Mouse (Mus musculus) limb, embryonic 11.5 days (tissue): ENCODE measurements around the gene Neu4. TPM values are rescaled to one million over a fixed set of nuclear protein-coding genes. Genes with fewer than 3 reads are reported as not detected.

Experiments used
- ATAC-seq: fragments of 200-750 bp; cut with Nextera tagmentation; 2 replicates; pipeline ENCODE4 v1.8.0; 2017; ENCODE audit warnings: low read depth; ENCODE audit not compliant: insufficient number of reproducible peaks, low FRiP score, low TSS enrichment
- DNase-seq: peaks from one replicate; pipeline ENCODE4 v3.0.0-alpha.2; 2015; ENCODE audit warnings: low spot score
- H3K27ac ChIP-seq: fragments of 300-500 bp; sonication (generic); replicated peaks from 2 replicates; pipeline ENCODE4 v1.5.1; 2014; ENCODE audit warnings: low read depth, mild to moderate bottlenecking, low read length
- H3K27me3 ChIP-seq: fragments of 300-500 bp; sonication (generic); 2 replicates; pipeline ENCODE4 v1.6.1; 2014; ENCODE audit warnings: mild to moderate bottlenecking, low read length, mixed read lengths; ENCODE audit not compliant: control insufficient read depth, insufficient read depth
- H3K36me3 ChIP-seq: fragments of 300-500 bp; sonication (generic); 2 replicates; pipeline ENCODE4 v1.6.1; 2014; ENCODE audit warnings: mild to moderate bottlenecking, low read length, moderate library complexity, mixed read lengths; ENCODE audit not compliant: control insufficient read depth, insufficient read depth
- H3K4me1 ChIP-seq: fragments of 300-500 bp; sonication (generic); 2 replicates; pipeline ENCODE4 v1.6.1; 2014; ENCODE audit warnings: low read length, mixed read lengths; ENCODE audit not compliant: control insufficient read depth, insufficient read depth
- H3K4me2 ChIP-seq: fragments of 300-500 bp; sonication (generic); 2 replicates; pipeline ENCODE4 v1.6.1; 2014; ENCODE audit warnings: low read depth, mild to moderate bottlenecking, moderate library complexity; ENCODE audit not compliant: severe bottlenecking
- H3K4me3 ChIP-seq: fragments of 300-500 bp; sonication (generic); 2 replicates; pipeline ENCODE4 v1.5.1; 2014; ENCODE audit warnings: low read depth, low read length
- H3K9ac ChIP-seq: fragments of 300-500 bp; sonication (generic); 2 replicates; pipeline ENCODE4 v1.6.1; 2014; ENCODE audit warnings: mild to moderate bottlenecking, low read length
- H3K9me3 ChIP-seq: fragments of 300-500 bp; sonication (generic); 2 replicates; pipeline ENCODE4 v1.6.1; 2016; ENCODE audit warnings: low read length; ENCODE audit not compliant: control insufficient read depth
- WGBS: fragments of 180-500 bp; shearing (Covaris S2); extraction: QIAGEN DNeasy Blood & Tissue Kit; methylation state at CpG from one replicate; pipeline ENCODE4 v1.1.7; 2014; 5-methylcytosine and 5-hydroxymethylcytosine counted together
- polyA plus RNA-seq: library from polyadenylated mRNA; unstranded; fragments of >200 nt; fragmentation: Nextera tagmentation; extraction: Ambion mirVana; gene quantifications from 2 replicates; pipeline ENCODE4 v1.2.1, GENCODE M21; 2014

The Neu4 gene
- polyA plus RNA-seq, 1 experiment from 2014 or later: not detected

GRCm38 (mm10) chr1:94034984-94035743 lies 14.9 kb downstream of the Neu4 start:
- H3K36me3 ChIP-seq: no peaks in the 10 kb centered on the region
- WGBS: 1% methylated on average over 25 of the region's 25 CpGs
- H3K4me1 ChIP-seq: no peaks in the 10 kb centered on the region
- ATAC-seq (peak; percentile 83), DNase-seq (peak; percentile 86)
- peak overlapping the region; percentile 52; the same call in 1 of the 2 replicates for H3K9ac ChIP-seq
- H3K4me2 ChIP-seq: peak overlapping the region; percentile 79
- no peak overlapping the region for H3K27ac ChIP-seq
- H3K9me3 ChIP-seq: no peaks in the 10 kb centered on the region
- H3K27me3 ChIP-seq: no peaks in the 10 kb centered on the region
- peak overlapping the region; percentile 38 for H3K4me3 ChIP-seq

- Histone ChIP-seq H3K27me3 (no peaks in the 10 kb centered on the region), H3K4me2 (no peak overlapping the region), H3K4me3 (no peak overlapping the region), H3K9me3 (no peaks in the 10 kb centered on the region), H3K4me1 (no peaks in the 10 kb centered on the region), H3K27ac (no peak overlapping the region), H3K36me3 (no peaks in the 10 kb centered on the region), H3K9ac (no peak overlapping the region)
- WGBS: 88% methylated on average over 2 of the region's 2 CpGs
- ATAC-seq (no peak), DNase-seq (no peak)
Observed at GRCm38 (mm10) chr1:94040391-94040790, 20.1 kb downstream of the Neu4 start.

- Histone ChIP-seq H3K9ac (no peak overlapping the region), H3K27me3 (no peaks in the 10 kb centered on the region), H3K36me3 (no peaks in the 10 kb centered on the region), H3K27ac (no peak overlapping the region), H3K4me3 (no peak overlapping the region), H3K4me2 (no peak overlapping the region), H3K9me3 (no peaks in the 10 kb centered on the region), H3K4me1 (no peaks in the 10 kb centered on the region)
- ATAC-seq (no peak), DNase-seq (no peak)
- WGBS: 77% methylated on average over 3 of the region's 3 CpGs
Observed at GRCm38 (mm10) chr1:94045559-94045958, 25.3 kb downstream of the Neu4 start.

GRCm38 (mm10) chr1:94046544-94046943 lies 26.3 kb downstream of the Neu4 start:
- H3K27ac ChIP-seq: no peak overlapping the region
- no peaks in the 10 kb centered on the region for H3K9me3 ChIP-seq
- DNase-seq (no peak), ATAC-seq (no peak)
- H3K4me1 ChIP-seq: no peaks in the 10 kb centered on the region
- no peak overlapping the region for H3K9ac ChIP-seq
- H3K27me3 ChIP-seq: no peaks in the 10 kb centered on the region
- H3K36me3 ChIP-seq: no peaks in the 10 kb centered on the region
- no peak overlapping the region for H3K4me3 ChIP-seq
- WGBS: 89% methylated on average over 4 of the region's 4 CpGs
- H3K4me2 ChIP-seq: no peak overlapping the region

- H3K36me3 ChIP-seq: no peaks in the 10 kb centered on the region
- no peaks in the 10 kb centered on the region for H3K4me1 ChIP-seq
- no peak for DNase-seq
- H3K27me3 ChIP-seq: no peaks in the 10 kb centered on the region
- H3K9me3 ChIP-seq: no peaks in the 10 kb centered on the region
- ATAC-seq: no peak
- WGBS: 88% methylated on average over 5 of the region's 5 CpGs
- H3K27ac ChIP-seq: no peak overlapping the region
- H3K4me3 ChIP-seq: no peak overlapping the region
- H3K9ac ChIP-seq: no peak overlapping the region
- H3K4me2 ChIP-seq: no peak overlapping the region
Observed at GRCm38 (mm10) chr1:94051104-94051503, 30.9 kb downstream of the Neu4 start.

- Histone ChIP-seq H3K4me2 (no peak within 1 kb of the TSS), H3K9ac (no peak within 1 kb of the TSS), H3K4me1 (no peaks in the 10 kb centered on the region), H3K27ac (no peak within 1 kb of the TSS), H3K4me3 (no peak within 1 kb of the TSS), H3K27me3 (no peaks in the 10 kb centered on the region), H3K36me3 (no peaks in the 10 kb centered on the region), H3K9me3 (no peaks in the 10 kb centered on the region)
- DNase-seq: no peak
- no peak for ATAC-seq
- WGBS: 53% methylated on average over 6 of the region's 6 CpGs
Observed at GRCm38 (mm10) chr1:94052373-94052772, 32.1 kb downstream of the Neu4 start, which contains the start of gene Pdcd1. Gene Pdcd1 (minus strand): TSS chr1:94052553.

- Histone ChIP-seq H3K27ac (no peak overlapping the region), H3K4me1 (no peaks in the 10 kb centered on the region), H3K4me3 (no peak overlapping the region), H3K9ac (no peak overlapping the region), H3K9me3 (no peaks in the 10 kb centered on the region), H3K36me3 (no peaks in the 10 kb centered on the region), H3K27me3 (no peaks in the 10 kb centered on the region), H3K4me2 (no peak overlapping the region)
- no peak for ATAC-seq
- WGBS: 64% methylated on average over 7 of the region's 7 CpGs
- no peak for DNase-seq
Observed at GRCm38 (mm10) chr1:94053530-94054216, 33.4 kb downstream of the Neu4 start.

GRCm38 (mm10) chr1:94054481-94054880 lies 34.2 kb downstream of the Neu4 start:
- Histone ChIP-seq H3K9me3 (no peaks in the 10 kb centered on the region), H3K4me2 (no peak overlapping the region), H3K4me1 (no peaks in the 10 kb centered on the region), H3K27me3 (no peaks in the 10 kb centered on the region), H3K4me3 (no peak overlapping the region), H3K9ac (no peak overlapping the region), H3K27ac (no peak overlapping the region), H3K36me3 (no peaks in the 10 kb centered on the region)
- DNase-seq (no peak), ATAC-seq (no peak)
- 74% methylated on average over 1 of the region's 1 CpGs for WGBS
